Mouse (Mus musculus) right cerebral cortex, postnatal 25 days (tissue): ENCODE data around the gene Slc6a1.

Experiments
- DNase-seq: peaks from one replicate; pipeline ENCODE4 v3.0.0; 2022

Gene Slc6a1

GRCm38 (mm10) chr6:114282469-114283277 is at the start of gene Slc6a1:
Slc6a1 (plus strand) TSS chr6:114282635.
- peak; percentile 73 for DNase-seq

- no peak for DNase-seq
Observed at GRCm38 (mm10) chr6:114238892-114239644, 43.4 kb upstream of the Slc6a1 start.

- no peak for DNase-seq
Observed at GRCm38 (mm10) chr6:114245665-114246064, 36.8 kb upstream of the Slc6a1 start.

GRCm38 (mm10) chr6:114250311-114250710 is 32.1 kb upstream of the Slc6a1 start:
- DNase-seq = peak; percentile 67

- DNase-seq = peak; percentile 42
Observed at GRCm38 (mm10) chr6:114254927-114255326, 27.5 kb upstream of the Slc6a1 start.

- DNase-seq = no peak
Observed at GRCm38 (mm10) chr6:114257762-114258361, 24.6 kb upstream of the Slc6a1 start.

- DNase-seq = no peak
Observed at GRCm38 (mm10) chr6:114258661-114259193, 23.7 kb upstream of the Slc6a1 start.

- no peak for DNase-seq
Observed at GRCm38 (mm10) chr6:114261609-114262008, 20.8 kb upstream of the Slc6a1 start.

- no peak for DNase-seq
Observed at GRCm38 (mm10) chr6:114264010-114264409, 18.4 kb upstream of the Slc6a1 start.

- DNase-seq = no peak
Observed at GRCm38 (mm10) chr6:114264426-114264825, 18.0 kb upstream of the Slc6a1 start.

- no peak for DNase-seq
Observed at GRCm38 (mm10) chr6:114266273-114266672, 16.2 kb upstream of the Slc6a1 start.

- DNase-seq = no peak
Observed at GRCm38 (mm10) chr6:114267979-114268378, 14.5 kb upstream of the Slc6a1 start.

GRCm38 (mm10) chr6:114269589-114269988 is 12.8 kb upstream of the Slc6a1 start:
- DNase-seq = no peak

- no peak for DNase-seq
Observed at GRCm38 (mm10) chr6:114270799-114271198, 11.6 kb upstream of the Slc6a1 start.

GRCm38 (mm10) chr6:114272279-114272678 is 10.2 kb upstream of the Slc6a1 start:
- no peak for DNase-seq

GRCm38 (mm10) chr6:114273997-114274728 is 8.3 kb upstream of the Slc6a1 start:
- DNase-seq = no peak

GRCm38 (mm10) chr6:114275800-114276199 is 6.6 kb upstream of the Slc6a1 start:
- DNase-seq = no peak

- no peak for DNase-seq
Observed at GRCm38 (mm10) chr6:114283278-114283770, 889 bp downstream of the Slc6a1 start.

- DNase-seq = peak; percentile 42
Observed at GRCm38 (mm10) chr6:114283927-114284703, 1.7 kb downstream of the Slc6a1 start.

GRCm38 (mm10) chr6:114285424-114285823 is 3.0 kb downstream of the Slc6a1 start:
- DNase-seq = no peak

- DNase-seq = no peak
Observed at GRCm38 (mm10) chr6:114289106-114289505, 6.7 kb downstream of the Slc6a1 start.

- peak; percentile 63 for DNase-seq
Observed at GRCm38 (mm10) chr6:114290184-114290583, 7.7 kb downstream of the Slc6a1 start.
